Mouse (Mus musculus): Measurements from ENCODE around the gene Camk2d.

Gene Camk2d

GRCm38 (mm10) chr3:126596086-126596485 is at the start of gene Camk2d:
Gene Camk2d (plus strand): TSS chr3:126596302.
- DNase-seq (ENCODE audit: low spot score in 2 of 2) = peak; percentile 92 to 94

- DNase-seq (ENCODE audit: low spot score in 2 of 2) = no peak
Measured at GRCm38 (mm10) chr3:126547941-126548340, 48.2 kb upstream of the Camk2d start.

- no peak for DNase-seq (ENCODE audit: low spot score in 2 of 2)
Measured at GRCm38 (mm10) chr3:126563646-126564045, 32.5 kb upstream of the Camk2d start.

GRCm38 (mm10) chr3:126570628-126571027 is 25.5 kb upstream of the Camk2d start:
- no peak for DNase-seq (ENCODE audit: low spot score in 2 of 2)

- DNase-seq (ENCODE audit: low spot score in 2 of 2) = no peak
Measured at GRCm38 (mm10) chr3:126572915-126573314, 23.2 kb upstream of the Camk2d start.

GRCm38 (mm10) chr3:126575927-126576326 is 20.2 kb upstream of the Camk2d start:
- no peak for DNase-seq (ENCODE audit: low spot score in 2 of 2)

GRCm38 (mm10) chr3:126586134-126586533 is 10.0 kb upstream of the Camk2d start:
- no peak for DNase-seq (ENCODE audit: low spot score in 2 of 2)

- no peak for DNase-seq (ENCODE audit: low spot score in 2 of 2)
Measured at GRCm38 (mm10) chr3:126587477-126587876, 8.6 kb upstream of the Camk2d start.

GRCm38 (mm10) chr3:126589556-126589955 is 6.5 kb upstream of the Camk2d start:
- no peak for DNase-seq (ENCODE audit: low spot score in 2 of 2)

- no peak for DNase-seq (ENCODE audit: low spot score in 2 of 2)
Measured at GRCm38 (mm10) chr3:126595456-126595855, 646 bp upstream of the Camk2d start.

- DNase-seq (ENCODE audit: low spot score in 2 of 2) = peak; percentile 56 to 68
Measured at GRCm38 (mm10) chr3:126596491-126597160, 524 bp downstream of the Camk2d start.

GRCm38 (mm10) chr3:126597161-126597595 is 1.1 kb downstream of the Camk2d start:
- peak; percentile 36 to 47 for DNase-seq (ENCODE audit: low spot score in 2 of 2)

GRCm38 (mm10) chr3:126597596-126598328 is 1.7 kb downstream of the Camk2d start:
- peak in 1 of 2 experiments; percentile 13 for DNase-seq (ENCODE audit: low spot score in 2 of 2)

- no peak for DNase-seq (ENCODE audit: low spot score in 2 of 2)
Measured at GRCm38 (mm10) chr3:126598329-126598676, 2.2 kb downstream of the Camk2d start.

GRCm38 (mm10) chr3:126598881-126599280 is 2.8 kb downstream of the Camk2d start:
- no peak for DNase-seq (ENCODE audit: low spot score in 2 of 2)

GRCm38 (mm10) chr3:126599335-126599734 is 3.2 kb downstream of the Camk2d start:
- no peak for DNase-seq (ENCODE audit: low spot score in 2 of 2)

GRCm38 (mm10) chr3:126599936-126600335 is 3.8 kb downstream of the Camk2d start:
- no peak for DNase-seq (ENCODE audit: low spot score in 2 of 2)

- DNase-seq (ENCODE audit: low spot score in 2 of 2) = peak; percentile 12 to 25
Measured at GRCm38 (mm10) chr3:126602772-126603171, 6.7 kb downstream of the Camk2d start.

- no peak for DNase-seq (ENCODE audit: low spot score in 2 of 2)
Measured at GRCm38 (mm10) chr3:126604656-126605434, 8.7 kb downstream of the Camk2d start.

- DNase-seq (ENCODE audit: low spot score in 2 of 2) = no peak
Measured at GRCm38 (mm10) chr3:126609310-126609709, 13.2 kb downstream of the Camk2d start.

GRCm38 (mm10) chr3:126609795-126610451 is 13.8 kb downstream of the Camk2d start:
- no peak for DNase-seq (ENCODE audit: low spot score in 2 of 2)

- DNase-seq (ENCODE audit: low spot score in 2 of 2) = no peak
Measured at GRCm38 (mm10) chr3:126611624-126612023, 15.5 kb downstream of the Camk2d start.

Measured in right cerebral cortex, postnatal 36 days (tissue).